Mouse (Mus musculus) ES-Bruce4 (cell line): ENCODE measurements at regions not wholly inside any gene's neighbourhood (a gene's known extent, or its start where the extent isn't known, plus 50 kb on each side); places are given as distances from the start of the nearest gene placed in this dataset.

Experiments
- CTCF ChIP-seq: IDR thresholded peaks from one replicate; pipeline ENCODE4 v1.8.1; 2011; ENCODE audit warnings: low read depth, low read length
- POLR2A ChIP-seq: IDR thresholded peaks from one replicate; pipeline ENCODE4 v1.8.1; 2011; ENCODE audit warnings: low read length; ENCODE audit not compliant: insufficient read depth

DNA sequence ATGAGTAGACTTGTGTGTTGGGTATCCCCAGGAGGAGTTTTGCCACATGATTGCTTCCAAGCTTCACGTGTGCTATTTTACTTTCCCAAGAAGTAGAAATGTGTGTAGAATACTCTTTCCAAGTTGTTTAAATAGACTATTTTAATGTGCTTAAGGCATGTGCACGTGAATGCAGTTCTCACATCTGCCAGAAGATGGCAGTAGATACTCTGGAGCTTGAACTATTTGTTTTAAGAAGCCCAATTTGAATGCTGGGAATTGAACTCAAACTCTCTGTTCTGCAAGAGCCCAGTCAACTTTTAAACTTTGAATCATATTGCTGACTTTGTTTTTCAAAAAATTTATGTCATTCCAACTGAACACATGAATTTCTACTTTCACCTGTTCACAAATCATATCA, 431.3 kb upstream of the Reg3g start:
- TF ChIP-seq POLR2A, result no peak
- TF ChIP-seq CTCF, result peak; percentile 3
